Mouse (Mus musculus) urinary bladder, postnatal 36 days (tissue): ENCODE results near the gene Gm17535.
"Not testable (repeated sequence)": the region's sequence is repeated elsewhere in the genome, so short reads cannot be mapped to it uniquely, and the experiment has no call there.

ENCODE experiments used
- DNase-seq, 2 experiments: peaks; one replicate each; pipeline ENCODE4 v3.0.0; 2022; ENCODE audit warnings: low spot score in 2 of 2, mixed read lengths in 1 of 2

Gene Gm17535

GRCm38 (mm10) chr9:3034299-3034698, at the start of gene Gm17535:
Gm17535 (plus strand) TSS chr9:3034599.
- DNase-seq: not testable (repeated sequence)

- peak; percentile 4 to 34 for DNase-seq
Measured at GRCm38 (mm10) chr9:3000445-3000972, 33.9 kb upstream of the Gm17535 start, which contains the start of gene Gm10722. Gm10722 (plus strand) TSS chr9:3000922.

DNA sequence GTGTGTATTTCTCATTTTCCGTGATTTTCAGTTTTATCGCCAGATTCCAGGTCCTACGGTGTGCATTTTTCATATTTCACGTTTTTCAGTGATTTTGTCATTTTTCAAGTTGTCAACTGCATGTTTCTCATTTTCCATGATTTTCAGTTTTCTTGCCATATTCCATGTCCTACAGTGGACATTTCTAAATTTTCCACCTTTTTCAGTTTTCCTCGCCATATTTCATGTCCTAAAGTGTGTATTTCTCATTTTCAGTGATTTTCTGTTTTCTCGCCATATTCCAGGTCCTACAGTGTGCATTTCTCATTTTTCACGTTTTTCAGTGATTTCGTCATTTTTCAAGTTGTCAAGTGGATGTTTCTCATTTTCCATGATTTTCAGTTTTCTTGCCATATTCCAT, 33.4 kb upstream of the Gm17535 start:
- DNase-seq: peak; percentile 3 to 31

- DNase-seq: peak; percentile 98 to 100
Measured at GRCm38 (mm10) chr9:3001948-3002659, 32.3 kb upstream of the Gm17535 start.

DNA sequence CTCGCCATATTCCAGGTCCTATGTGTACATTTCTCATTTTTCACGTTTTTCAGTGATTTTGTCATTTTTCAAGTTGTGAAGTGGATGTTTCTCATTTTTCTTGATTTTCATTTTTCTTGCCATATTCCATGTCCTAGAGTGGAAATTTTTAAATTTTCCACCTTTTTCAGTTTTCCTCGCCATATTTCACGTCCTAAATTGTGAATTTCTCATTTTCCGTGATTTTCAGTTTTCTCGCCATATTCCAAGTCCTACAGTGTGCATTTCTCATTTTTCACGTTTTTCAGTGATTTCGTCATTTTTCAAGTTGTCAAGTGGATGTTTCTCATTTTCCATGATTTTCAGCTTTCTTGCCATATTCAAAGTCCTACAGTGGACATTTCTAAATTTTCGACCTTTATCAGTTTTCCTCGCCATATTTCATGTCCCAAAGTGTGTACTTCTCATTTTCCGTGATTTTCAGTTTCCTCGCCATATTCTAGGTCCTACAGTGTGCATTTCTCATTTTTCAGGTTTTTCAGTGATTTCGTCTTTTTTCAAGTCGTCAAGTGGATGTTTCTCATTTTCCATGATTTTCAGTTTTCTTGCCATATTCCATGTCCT, 31.5 kb upstream of the Gm17535 start, which contains the start of gene Gm11168:
Gene Gm11168, plus strand, starts transcription at position 553 of the 603 bp plus-strand sequence.
- not testable (repeated sequence) for DNase-seq

DNA sequence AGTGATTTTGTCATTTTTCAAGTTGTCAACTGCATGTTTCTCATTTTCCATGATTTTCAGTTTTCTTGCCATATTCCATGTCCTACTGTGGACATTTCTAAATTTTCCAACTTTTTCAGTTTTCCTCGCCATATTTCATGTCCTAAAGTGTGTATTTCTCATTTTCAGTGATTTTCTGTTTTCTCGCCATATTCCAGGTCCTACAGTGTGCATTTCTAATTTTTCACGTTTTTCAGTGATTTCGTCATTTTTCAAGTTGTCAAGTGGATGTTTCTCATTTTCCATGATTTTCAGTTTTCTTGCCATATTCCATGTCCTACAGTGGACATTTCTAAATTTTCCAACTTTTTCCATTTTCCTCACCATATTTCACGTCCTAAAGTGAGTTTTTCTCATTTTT, 28.2 kb upstream of the Gm17535 start:
- not testable (repeated sequence) for DNase-seq

- DNase-seq: peak; percentile 90 to 100
Measured at GRCm38 (mm10) chr9:3006636-3007035, 27.8 kb upstream of the Gm17535 start.

GRCm38 (mm10) chr9:3007272-3007671, 27.1 kb upstream of the Gm17535 start:
- not testable (repeated sequence) for DNase-seq

GRCm38 (mm10) chr9:3009331-3009730, 25.1 kb upstream of the Gm17535 start:
- not testable (repeated sequence) for DNase-seq

GRCm38 (mm10) chr9:3012054-3012621, 22.3 kb upstream of the Gm17535 start:
- not testable (repeated sequence) for DNase-seq

GRCm38 (mm10) chr9:3012733-3013279, 21.6 kb upstream of the Gm17535 start, which contains the start of gene Gm10721:
Gm10721 (plus strand) TSS chr9:3013140.
- DNase-seq: not testable (repeated sequence)

GRCm38 (mm10) chr9:3015354-3015753, 19.0 kb upstream of the Gm17535 start, which contains the start of gene Gm10720:
Gm10720 (plus strand) TSS chr9:3015654.
- not testable (repeated sequence) for DNase-seq

- not testable (repeated sequence) for DNase-seq
Measured at GRCm38 (mm10) chr9:3015896-3016295, 18.5 kb upstream of the Gm17535 start.

DNA sequence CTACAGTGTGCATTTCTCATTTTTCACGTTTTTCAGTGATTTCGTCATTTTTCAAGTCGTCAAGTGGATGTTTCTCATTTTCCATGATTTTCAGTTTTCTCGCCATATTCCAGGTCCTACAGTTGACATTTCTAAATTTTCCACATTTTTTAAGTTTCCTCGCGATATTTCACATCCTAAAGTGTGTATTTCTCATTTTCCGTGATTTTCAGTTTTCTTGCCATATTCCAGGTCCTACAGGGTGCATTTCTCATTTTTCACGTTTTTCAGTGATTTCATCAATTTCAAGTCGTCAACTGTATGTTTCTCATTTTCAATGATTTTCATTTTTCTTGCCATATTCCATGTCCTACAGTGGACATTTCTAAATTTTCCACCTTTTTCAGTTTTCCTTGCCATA, 17.3 kb upstream of the Gm17535 start, which contains the start of gene Gm10719:
Gene Gm10719, plus strand, starts transcription at position 301 of the 400 bp plus-strand sequence.
- not testable (repeated sequence) for DNase-seq

- peak; percentile 82 to 93 for DNase-seq
Measured at GRCm38 (mm10) chr9:3018944-3019343, 15.5 kb upstream of the Gm17535 start.

- DNase-seq: peak; percentile 55 to 74
Measured at GRCm38 (mm10) chr9:3019835-3020727, 14.3 kb upstream of the Gm17535 start.

DNA sequence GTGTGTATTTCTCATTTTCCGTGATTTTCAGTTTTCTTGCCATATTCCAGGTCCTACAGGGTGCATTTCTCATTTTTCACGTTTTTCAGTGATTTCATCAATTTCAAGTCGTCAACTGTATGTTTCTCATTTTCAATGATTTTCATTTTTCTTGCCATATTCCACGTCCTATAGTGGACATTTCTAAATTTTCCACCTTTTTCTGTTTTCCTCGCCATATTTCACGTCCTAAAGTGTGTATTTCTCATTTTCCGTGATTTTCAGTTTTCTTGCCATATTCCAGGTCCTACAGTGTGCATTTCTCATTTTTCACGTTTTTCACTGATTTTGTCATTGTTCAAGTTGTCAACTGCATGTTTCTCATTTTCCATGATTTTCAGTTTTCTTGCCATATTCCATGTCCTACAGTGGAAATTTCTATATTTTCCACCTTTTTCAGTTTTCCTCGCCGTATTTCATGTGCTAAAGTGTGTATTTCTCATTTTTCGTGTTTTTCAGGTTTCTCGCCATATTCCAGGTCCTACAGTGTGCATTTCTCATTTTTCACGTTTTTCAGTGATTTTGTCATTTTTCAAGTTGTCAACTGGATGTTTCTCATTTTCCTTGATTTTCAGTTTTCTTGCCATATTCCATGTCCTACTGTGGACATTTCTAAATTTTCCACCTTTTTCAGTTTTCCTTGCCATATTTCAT, 11.9 kb upstream of the Gm17535 start:
- peak; percentile 60 to 78 for DNase-seq

GRCm38 (mm10) chr9:3023312-3023984, 11.0 kb upstream of the Gm17535 start, which contains the start of gene Gm10718:
Gm10718 (plus strand) TSS chr9:3023547.
- DNase-seq: peak; percentile 3 to 19

GRCm38 (mm10) chr9:3023985-3024648, 10.3 kb upstream of the Gm17535 start:
- DNase-seq: peak; percentile 73 to 85
